Mouse (Mus musculus): ENCODE measurements around the gene Kank1. TPM values are rescaled to one million over a fixed set of nuclear protein-coding genes. Genes with fewer than 3 reads are reported as not detected.

Gene Kank1
- polyA plus RNA-seq, 1 experiment from 2014 or later: 66.9 TPM

DNA sequence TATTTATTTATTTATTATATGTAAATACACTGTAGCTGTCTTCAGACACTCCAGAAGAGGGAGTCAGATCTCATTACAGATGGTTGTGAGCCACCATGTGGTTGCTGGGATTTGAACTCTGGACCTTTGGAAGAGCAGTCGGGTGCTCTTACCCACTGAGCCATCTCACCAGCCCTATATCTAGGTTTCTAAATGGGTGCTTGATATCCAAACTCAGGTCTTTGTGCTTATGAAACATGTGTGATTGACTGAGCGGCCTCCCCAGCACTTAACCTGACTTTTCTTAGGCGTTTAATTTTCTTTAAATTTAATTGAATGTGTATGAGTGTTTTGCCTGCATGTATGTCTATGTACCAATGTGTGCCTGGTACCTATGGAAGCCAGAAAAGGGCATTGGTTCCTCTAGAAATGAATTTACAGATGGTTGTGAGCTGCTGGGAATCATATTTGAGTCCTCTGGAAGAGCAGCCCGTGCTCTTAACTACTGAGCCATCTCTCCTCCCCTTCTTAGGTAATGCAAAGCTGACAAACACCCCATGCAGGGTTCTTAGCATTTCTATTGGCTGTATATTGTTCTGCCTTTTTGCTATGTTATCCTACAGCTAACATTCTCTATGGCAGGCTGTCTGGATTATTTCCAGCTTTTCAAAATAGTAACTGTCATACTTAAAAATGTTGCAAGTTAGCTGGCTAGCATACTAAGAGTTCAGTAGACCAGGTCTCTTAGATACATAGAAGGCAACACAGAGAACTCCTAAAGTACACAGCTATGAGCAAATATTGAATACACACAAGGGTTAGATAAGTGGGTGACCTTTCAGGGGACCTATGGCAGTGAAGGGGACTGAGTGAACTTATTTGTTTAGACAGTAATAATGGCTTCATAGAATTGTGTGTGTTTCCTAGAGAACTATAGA, 6.5 kb upstream of the Kank1 start:
- WGBS: 83% methylated on average over 4 of the region's 4 CpGs
- Histone ChIP-seq H3K4me3 (replicated peaks) (no peak overlapping the region), H3K9me3 (no peaks in the 10 kb centered on the region)

DNA sequence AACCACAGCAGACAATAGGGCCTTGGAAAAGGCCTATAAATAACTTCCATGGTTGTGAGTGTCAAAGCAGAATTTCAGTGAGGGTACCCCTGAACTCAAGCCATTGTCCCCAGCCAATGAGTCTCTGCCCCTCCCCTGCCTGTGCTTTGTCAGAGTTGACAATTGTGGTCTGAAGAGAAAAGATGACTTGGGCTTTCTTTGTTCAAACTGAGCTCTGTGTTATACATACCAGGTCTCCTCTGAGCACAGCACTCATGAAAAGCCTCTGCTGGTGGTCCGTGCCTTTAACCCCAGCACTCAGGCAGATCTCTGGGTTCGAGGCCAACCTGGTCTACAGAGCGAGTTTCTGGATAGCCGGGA, 5.8 kb upstream of the Kank1 start:
- no peak overlapping the region for H3K9ac ChIP-seq (replicated peaks)
- H3K27me3 ChIP-seq: peaks cover under 1% of the 10 kb centered on the region; the same call in 1 of the 2 replicates
- H3K4me2 ChIP-seq: no peak overlapping the region
- no peak overlapping the region for H3K4me3 ChIP-seq (replicated peaks)
- H3K27ac ChIP-seq: no peak overlapping the region
- no peaks in the 10 kb centered on the region for H3K9me3 ChIP-seq
- H3K36me3 ChIP-seq: no peaks in the 10 kb centered on the region
- ATAC-seq (ENCODE audit: insufficient number of reproducible peaks, insufficient read depth, low FRiP score, low TSS enrichment, low read depth): no peak
- 96% methylated on average over 4 of the region's 4 CpGs for WGBS
- no peaks in the 10 kb centered on the region for H3K4me1 ChIP-seq (replicated peaks)

More for the DNA sequence above, 6.5 kb upstream of the Kank1 start:
- Histone ChIP-seq H3K4me2 (no peak overlapping the region), H3K4me1 (replicated peaks) (no peaks in the 10 kb centered on the region), H3K27me3 (no peaks in the 10 kb centered on the region), H3K36me3 (no peaks in the 10 kb centered on the region), H3K27ac (no peak overlapping the region), H3K9ac (replicated peaks) (no peak overlapping the region)
- no peak for ATAC-seq (ENCODE audit: insufficient number of reproducible peaks, insufficient read depth, low FRiP score, low TSS enrichment, low read depth)

DNA sequence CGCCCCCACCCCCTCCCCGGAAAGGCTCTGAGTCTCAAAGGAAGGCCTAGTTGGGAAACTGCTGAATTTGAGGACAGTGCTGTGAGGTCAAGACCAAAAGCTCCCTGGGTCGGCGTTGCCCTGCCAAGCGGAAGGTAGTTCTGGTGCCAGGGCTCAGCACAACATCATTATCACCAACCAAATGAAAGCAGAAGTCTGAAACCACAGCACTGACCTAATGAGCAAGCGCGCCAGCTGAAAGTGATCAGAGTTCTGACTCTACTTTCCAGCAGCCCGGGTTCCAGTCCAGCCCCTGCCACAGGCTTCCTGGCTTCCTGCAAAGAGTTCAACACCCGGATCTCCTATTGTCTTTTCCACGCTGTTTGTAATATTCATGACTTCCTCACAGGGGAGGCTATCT, 4.7 kb upstream of the Kank1 start:
- H3K4me1 ChIP-seq (replicated peaks): peaks cover 5% of the 10 kb centered on the region
- H3K9me3 ChIP-seq: no peaks in the 10 kb centered on the region
- H3K27me3 ChIP-seq: peaks cover 6% of the 10 kb centered on the region; the same call in 1 of the 2 replicates
- no peaks in the 10 kb centered on the region for H3K36me3 ChIP-seq
- H3K4me2 ChIP-seq: no peak overlapping the region
- no peak overlapping the region for H3K4me3 ChIP-seq (replicated peaks)
- no peak overlapping the region for H3K27ac ChIP-seq
- no peak for ATAC-seq (ENCODE audit: insufficient number of reproducible peaks, insufficient read depth, low FRiP score, low TSS enrichment, low read depth)
- no peak overlapping the region for H3K9ac ChIP-seq (replicated peaks)
- 61% methylated on average over 10 of the region's 10 CpGs for WGBS

DNA sequence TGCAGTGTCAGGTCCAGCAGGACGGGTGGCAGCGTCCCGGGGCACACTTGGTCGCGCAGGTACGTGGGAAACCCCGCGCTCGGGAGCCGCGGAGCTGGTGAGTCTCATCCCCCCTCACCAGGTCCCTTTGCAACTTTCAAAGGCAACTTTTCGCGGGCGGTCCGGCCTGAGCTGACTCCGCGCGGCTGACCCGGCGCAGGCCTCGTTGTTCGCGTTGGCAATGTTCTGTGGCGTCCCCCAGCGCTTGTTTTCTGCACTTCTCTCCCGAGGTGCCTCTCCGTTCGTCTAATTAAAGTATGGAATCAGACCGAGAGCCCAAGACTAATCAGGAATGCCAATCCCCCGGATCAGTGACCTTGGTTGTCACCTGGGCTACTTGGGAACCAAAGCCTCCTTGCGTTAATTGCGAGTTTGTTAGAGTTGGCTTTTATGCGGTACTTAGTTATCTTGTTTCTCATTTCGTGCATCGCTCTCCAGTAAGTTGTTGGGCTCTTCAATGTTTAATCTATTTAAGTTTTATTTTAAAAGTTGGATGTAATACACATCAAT, 791 bp downstream of the Kank1 start:
- H3K4me2 ChIP-seq: peak overlapping the region; percentile 99
- H3K9me3 ChIP-seq: no peaks in the 10 kb centered on the region
- ATAC-seq (ENCODE audit: insufficient number of reproducible peaks, insufficient read depth, low FRiP score, low TSS enrichment, low read depth): no peak
- under 1% methylated on average over 35 of the region's 35 CpGs for WGBS
- peak overlapping the region; percentile 51 for H3K4me3 ChIP-seq (replicated peaks)
- peaks cover 14% of the 10 kb centered on the region for H3K4me1 ChIP-seq (replicated peaks)
- H3K36me3 ChIP-seq: no peaks in the 10 kb centered on the region
- peak overlapping the region; percentile 53 for H3K9ac ChIP-seq (replicated peaks)
- H3K27me3 ChIP-seq: peaks cover 26% of the 10 kb centered on the region
- 0 out of 2 replicates have a peak overlapping the region, but pooled peaks have one; percentile 12 for H3K27ac ChIP-seq

DNA sequence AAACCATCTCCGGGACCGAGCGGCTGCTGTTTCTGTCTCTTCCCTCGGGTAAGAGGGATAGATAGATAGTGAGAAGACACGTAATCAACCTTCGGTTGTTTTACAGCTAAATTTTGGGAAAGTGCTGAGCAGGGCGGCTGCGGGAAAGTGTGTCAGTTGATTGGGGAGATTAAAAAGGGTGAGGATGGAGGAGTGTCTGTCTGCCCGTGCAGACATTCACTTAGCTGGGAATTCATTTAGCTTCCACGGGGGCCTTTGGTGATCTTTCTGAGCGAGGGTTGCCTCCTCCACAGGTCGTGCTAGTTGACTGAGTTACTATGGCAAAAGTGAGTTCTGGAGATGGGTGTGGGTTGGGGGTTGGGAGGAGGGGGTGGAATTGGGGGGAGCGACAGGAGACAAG, 1.3 kb downstream of the Kank1 start:
- 7% methylated on average over 13 of the region's 13 CpGs for WGBS
- Histone ChIP-seq H3K4me3 (replicated peaks) (peak overlapping the region; percentile 51), H3K9ac (replicated peaks) (no peak overlapping the region; the same call in 1 of the 2 replicates), H3K27me3 (peaks cover 26% of the 10 kb centered on the region), H3K27ac (no peak overlapping the region), H3K4me1 (replicated peaks) (peaks cover 14% of the 10 kb centered on the region), H3K4me2 (peak overlapping the region; percentile 99), H3K9me3 (no peaks in the 10 kb centered on the region), H3K36me3 (no peaks in the 10 kb centered on the region)
- ATAC-seq (ENCODE audit: insufficient number of reproducible peaks, insufficient read depth, low FRiP score, low TSS enrichment, low read depth): no peak

DNA sequence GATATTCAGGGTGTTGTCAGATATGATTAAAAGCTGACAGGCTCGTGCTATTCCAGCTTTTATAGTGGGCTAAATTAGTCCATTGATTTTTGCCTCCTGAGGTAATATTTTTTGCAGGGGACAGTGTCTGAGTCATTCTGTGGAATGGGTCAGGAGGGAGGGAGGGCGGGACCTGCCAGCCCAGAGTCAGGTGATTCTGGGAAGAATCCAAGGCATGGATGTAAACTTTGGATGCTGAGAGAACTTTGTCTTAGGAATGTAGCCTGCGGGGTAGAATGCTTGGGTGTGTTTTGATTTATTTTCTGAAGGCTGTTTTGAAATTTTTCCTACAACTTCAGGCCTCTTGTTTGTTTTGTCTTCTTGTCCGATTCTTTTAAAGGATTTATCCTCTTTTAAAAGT, 6.8 kb downstream of the Kank1 start:
- Histone ChIP-seq H3K9me3 (no peaks in the 10 kb centered on the region), H3K27ac (no peak overlapping the region), H3K36me3 (no peaks in the 10 kb centered on the region), H3K9ac (replicated peaks) (no peak overlapping the region), H3K27me3 (peaks cover 5% of the 10 kb centered on the region), H3K4me1 (replicated peaks) (peaks cover under 1% of the 10 kb centered on the region), H3K4me3 (replicated peaks) (no peak overlapping the region), H3K4me2 (no peak overlapping the region)
- WGBS: 79% methylated on average over 4 of the region's 4 CpGs
- no peak for ATAC-seq (ENCODE audit: insufficient number of reproducible peaks, insufficient read depth, low FRiP score, low TSS enrichment, low read depth)

DNA sequence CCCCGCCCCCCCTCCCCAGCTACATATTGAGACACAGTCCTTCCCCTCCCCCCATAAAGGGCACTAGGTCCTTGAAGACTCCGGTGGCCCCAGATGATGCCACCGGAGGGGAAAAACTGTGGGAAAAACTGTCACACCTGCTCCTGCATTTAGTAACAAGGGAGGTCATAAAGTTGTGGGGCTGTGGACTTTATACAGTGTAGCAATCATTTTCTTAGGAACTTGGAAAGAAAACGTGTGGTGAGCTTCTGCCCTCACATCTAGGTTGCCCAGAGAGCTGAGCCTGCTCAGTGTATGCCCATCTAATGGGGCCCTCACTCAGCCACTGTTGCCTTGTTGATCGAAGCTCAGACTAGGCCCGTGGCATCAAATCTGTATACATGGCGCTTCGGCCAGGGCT, 9.3 kb downstream of the Kank1 start:
- H3K4me2 ChIP-seq: no peak overlapping the region
- no peaks in the 10 kb centered on the region for H3K36me3 ChIP-seq
- no peak overlapping the region for H3K4me3 ChIP-seq (replicated peaks)
- no peak overlapping the region for H3K27ac ChIP-seq
- H3K9me3 ChIP-seq: no peaks in the 10 kb centered on the region
- 90% methylated on average over 8 of the region's 8 CpGs for WGBS
- no peaks in the 10 kb centered on the region; the same call in 1 of the 2 replicates for H3K27me3 ChIP-seq
- no peak for ATAC-seq (ENCODE audit: insufficient number of reproducible peaks, insufficient read depth, low FRiP score, low TSS enrichment, low read depth)
- H3K4me1 ChIP-seq (replicated peaks): peaks cover 11% of the 10 kb centered on the region
- no peak overlapping the region for H3K9ac ChIP-seq (replicated peaks)

DNA sequence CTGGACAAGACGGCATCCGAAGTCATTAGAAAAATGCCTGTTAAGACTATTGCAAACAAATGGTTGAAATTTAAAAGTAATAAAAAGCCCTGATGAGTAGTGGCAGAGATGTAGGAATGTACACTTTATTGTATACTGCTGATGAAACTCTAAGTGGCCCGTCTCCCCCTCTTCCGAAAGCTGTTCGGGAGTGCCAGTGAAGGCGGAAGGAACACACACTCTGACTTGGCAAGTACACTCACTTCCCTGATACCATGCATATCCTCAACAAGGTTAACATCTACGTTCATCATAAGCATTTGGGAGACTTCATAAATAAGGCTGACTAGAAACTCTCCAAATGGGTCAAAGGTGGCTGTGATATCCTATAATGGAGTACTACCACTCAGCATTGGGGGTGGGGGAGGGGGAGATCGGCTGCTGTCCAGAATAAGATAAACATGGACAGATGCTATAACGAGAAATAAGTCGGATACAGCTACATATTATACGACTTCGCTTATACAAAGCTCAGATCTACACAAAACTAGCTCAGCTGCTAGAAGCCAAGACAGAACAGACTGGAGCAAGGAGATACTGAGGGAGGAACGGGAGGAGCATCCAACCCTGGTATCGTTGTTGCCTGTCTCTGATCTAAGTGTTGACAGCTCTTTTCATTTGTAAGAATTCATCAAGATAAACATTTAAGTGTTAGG, 11.2 kb downstream of the Kank1 start:
- Histone ChIP-seq H3K27ac (no peak overlapping the region), H3K4me2 (no peak overlapping the region), H3K9me3 (no peaks in the 10 kb centered on the region), H3K4me1 (replicated peaks) (peaks cover 11% of the 10 kb centered on the region), H3K4me3 (replicated peaks) (no peak overlapping the region), H3K9ac (replicated peaks) (no peak overlapping the region), H3K36me3 (no peaks in the 10 kb centered on the region), H3K27me3 (no peaks in the 10 kb centered on the region; the same call in 1 of the 2 replicates)
- no peak for ATAC-seq (ENCODE audit: insufficient number of reproducible peaks, insufficient read depth, low FRiP score, low TSS enrichment, low read depth)
- WGBS: 86% methylated on average over 14 of the region's 14 CpGs

DNA sequence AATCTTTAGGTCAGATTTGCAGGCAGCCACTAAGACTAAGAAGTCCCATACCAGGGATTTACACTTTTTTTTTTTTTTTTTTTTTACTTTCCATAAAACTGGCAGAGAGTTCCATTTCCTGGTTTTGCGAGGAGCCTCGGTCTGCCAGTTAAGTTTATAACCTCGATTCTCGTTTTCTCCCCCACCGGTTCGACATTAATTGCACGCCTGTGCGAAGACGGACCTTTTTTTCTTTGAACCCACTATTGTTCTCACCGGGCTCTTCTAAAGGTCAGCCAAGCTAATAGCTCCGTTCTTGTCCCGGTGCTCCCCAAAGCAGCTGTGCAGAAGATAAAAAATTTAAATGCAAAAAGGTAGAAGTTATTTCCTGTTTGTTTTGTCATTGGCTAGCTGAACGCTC, 12.5 kb downstream of the Kank1 start:
- no peaks in the 10 kb centered on the region for H3K9me3 ChIP-seq
- ATAC-seq (ENCODE audit: insufficient number of reproducible peaks, insufficient read depth, low FRiP score, low TSS enrichment, low read depth): no peak
- H3K4me1 ChIP-seq (replicated peaks): peaks cover 11% of the 10 kb centered on the region
- no peaks in the 10 kb centered on the region for H3K27me3 ChIP-seq
- peak overlapping the region; percentile 41 for H3K4me2 ChIP-seq
- no peaks in the 10 kb centered on the region for H3K36me3 ChIP-seq
- H3K27ac ChIP-seq: no peak overlapping the region
- no peak overlapping the region for H3K4me3 ChIP-seq (replicated peaks)
- H3K9ac ChIP-seq (replicated peaks): no peak overlapping the region
- WGBS: 24% methylated on average over 13 of the region's 13 CpGs

DNA sequence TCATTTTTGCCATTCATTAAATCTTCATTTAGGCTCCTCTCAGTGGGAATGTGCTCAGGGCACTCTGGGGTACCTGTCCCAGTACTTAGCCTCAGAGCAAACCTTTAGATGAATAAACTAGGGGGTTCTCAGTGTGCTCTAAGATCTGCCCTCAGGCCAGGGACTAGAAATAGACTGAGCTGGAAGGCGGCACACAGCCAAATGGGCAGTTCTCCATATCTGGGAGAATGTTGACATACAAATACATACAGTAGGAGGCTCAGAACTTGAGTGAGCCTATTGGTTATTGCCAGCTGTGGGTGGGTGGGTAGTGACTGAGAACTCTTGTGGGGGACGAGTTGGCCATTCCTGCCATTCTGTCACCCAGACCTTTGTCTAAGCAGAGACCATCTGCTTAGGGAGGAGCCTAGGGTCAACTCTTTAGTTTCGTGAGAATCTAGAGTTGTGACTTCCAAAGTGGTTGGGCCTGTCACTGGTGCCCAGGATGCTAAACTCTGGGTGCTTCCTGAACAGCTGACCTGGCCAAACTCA, 14.9 kb downstream of the Kank1 start:
- H3K36me3 ChIP-seq: no peaks in the 10 kb centered on the region
- 85% methylated on average over 3 of the region's 3 CpGs for WGBS
- H3K9ac ChIP-seq (replicated peaks): no peak overlapping the region
- H3K9me3 ChIP-seq: no peaks in the 10 kb centered on the region
- H3K27me3 ChIP-seq: no peaks in the 10 kb centered on the region
- no peak overlapping the region for H3K27ac ChIP-seq
- no peak overlapping the region for H3K4me2 ChIP-seq
- H3K4me3 ChIP-seq (replicated peaks): no peak overlapping the region
- no peak for ATAC-seq (ENCODE audit: insufficient number of reproducible peaks, insufficient read depth, low FRiP score, low TSS enrichment, low read depth)
- H3K4me1 ChIP-seq (replicated peaks): peaks cover 11% of the 10 kb centered on the region

DNA sequence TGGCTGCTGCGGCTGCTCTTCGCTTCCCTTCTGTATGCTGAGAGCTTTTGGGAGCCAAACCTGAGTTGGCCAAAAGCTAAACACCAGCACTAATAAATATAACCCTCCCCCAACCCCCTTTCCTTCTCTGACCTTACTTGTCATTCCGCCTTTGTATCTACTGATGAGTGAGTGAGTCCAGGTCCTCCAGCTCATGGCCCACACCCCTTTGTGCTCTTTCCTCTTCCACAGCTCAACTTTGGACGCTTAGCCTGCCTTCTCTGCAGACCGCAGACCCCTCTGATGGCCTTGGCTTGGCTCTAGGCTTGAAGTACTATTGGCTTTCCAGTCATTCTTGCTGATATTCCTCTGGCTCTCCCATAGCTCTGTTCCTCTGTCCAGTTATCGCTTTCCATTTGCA, 16.4 kb downstream of the Kank1 start:
- WGBS: 86% methylated on average over 6 of the region's 6 CpGs
- Histone ChIP-seq H3K27ac (no peak overlapping the region), H3K9ac (replicated peaks) (no peak overlapping the region), H3K4me1 (replicated peaks) (peaks cover 11% of the 10 kb centered on the region), H3K4me3 (replicated peaks) (no peak overlapping the region), H3K9me3 (no peaks in the 10 kb centered on the region), H3K27me3 (no peaks in the 10 kb centered on the region), H3K4me2 (no peak overlapping the region), H3K36me3 (no peaks in the 10 kb centered on the region)
- ATAC-seq (ENCODE audit: insufficient number of reproducible peaks, insufficient read depth, low FRiP score, low TSS enrichment, low read depth): no peak

Data from limb, embryonic 12.5 days (tissue).